In genomic region chr2:71544391-71545285, GRCm38 (mm10) we compare ENCODE assay signal across 8 mouse cellular contexts. TPM values are rescaled to one million over a fixed set of nuclear protein-coding genes. Genes with fewer than 3 reads are reported as not detected.
DNase-seq lines count a peak whose midpoint lies in the region; ATAC-seq lines count a peak whose summit lies in the region.

No protein-coding gene starts in this region.

- H3K4me1 ChIP-seq in heart, embryonic 13.5 days: peaks cover 48% of the 10 kb centered on the region
- peaks cover 40% of the 10 kb centered on the region for H3K4me1 ChIP-seq in liver, embryonic 15.5 days (replicated peaks)

- H3K4me3 ChIP-seq in heart, embryonic 13.5 days: peak overlapping the region; percentile 62
- H3K4me3 ChIP-seq in liver, embryonic 15.5 days (replicated peaks): no peak overlapping the region

- peak overlapping the region; percentile 98 for H3K4me2 ChIP-seq in heart, embryonic 13.5 days
- H3K4me2 ChIP-seq in liver, embryonic 15.5 days: 0 out of 2 replicates have a peak overlapping the region, but pooled peaks have one; percentile 10

- no peak overlapping the region for H3K9ac ChIP-seq in heart, embryonic 13.5 days
- no peak overlapping the region for H3K9ac ChIP-seq in liver, embryonic 15.5 days

- 1% methylated on average over 61 of the region's 61 CpGs for WGBS in heart, embryonic 13.5 days
- WGBS in liver, embryonic 15.5 days (ENCODE audit: insufficient replicate concordance): 2% methylated on average over 61 of the region's 61 CpGs

- ATAC-seq in heart, embryonic 13.5 days (ENCODE audit: extremely low read depth, insufficient number of reproducible peaks, low FRiP score, low TSS enrichment): no peak
- no peak for ATAC-seq in liver, embryonic 15.5 days (ENCODE audit: insufficient read depth)

- DNase-seq in heart, adult 11 months: peak; percentile 88
- DNase-seq in heart, adult 8-10 months (ENCODE audit: low spot score): no peak
- DNase-seq in ES-CJ7 (ENCODE audit: low read depth, low spot score): peak; percentile 55
- DNase-seq in testis, postnatal 14 days (ENCODE audit: low spot score): peak; percentile 29
- DNase-seq in cerebellum, adult 9-11 months: no peak
- DNase-seq in ovary, postnatal 10 days (ENCODE audit: low spot score): no peak

- no peaks in the 10 kb centered on the region for H3K9me3 ChIP-seq in heart, embryonic 13.5 days
- H3K9me3 ChIP-seq in liver, embryonic 15.5 days (replicated peaks): no peaks in the 10 kb centered on the region

- H3K27me3 ChIP-seq in heart, embryonic 13.5 days (replicated peaks): peaks cover 95% of the 10 kb centered on the region
- peaks cover 97% of the 10 kb centered on the region for H3K27me3 ChIP-seq in liver, embryonic 15.5 days

- H3K27ac ChIP-seq in heart, embryonic 13.5 days (replicated peaks): no peak overlapping the region
- no peak overlapping the region for H3K27ac ChIP-seq in liver, embryonic 15.5 days (replicated peaks)

- H3K36me3 ChIP-seq in heart, embryonic 13.5 days: no peaks in the 10 kb centered on the region
- no peaks in the 10 kb centered on the region for H3K36me3 ChIP-seq in liver, embryonic 15.5 days (replicated peaks)

RNA-seq across cellular contexts. Expression of gene Dlx2, which starts 1.9 kb away (rescaled TPM):
- total RNA-seq in heart, adult 8-10 months (2022): not detected
- 0.09 and 0.33 TPM in 2 replicates for polyA plus RNA-seq in heart, embryonic 13.5 days (2015; fragmentation: Nextera tagmentation; extraction: Ambion mirVana)
- polyA plus RNA-seq in liver, embryonic 15.5 days (2015; fragmentation: Nextera tagmentation; extraction: Ambion mirVana): 0.03 TPM in 1 of 2 replicates, not detected in the other

RNA-seq across cellular contexts. Expression of gene Dlx1, which starts 16.7 kb away (rescaled TPM):
- under 1 TPM; 0.20 to 0.78 (median 0.56) TPM for total RNA-seq in heart, adult 8-10 months (2022)
- polyA plus RNA-seq in heart, embryonic 13.5 days (2015; fragmentation: Nextera tagmentation; extraction: Ambion mirVana): 0.29 and 0.60 TPM in 2 replicates
- polyA plus RNA-seq in liver, embryonic 15.5 days (2015; fragmentation: Nextera tagmentation; extraction: Ambion mirVana): 0.05 and 0.17 TPM in 2 replicates

Comparison
In these comparisons a context has a peak if more than half of its experiments do, and no peak if none do; other contexts are left out.
1. DNase-seq: peak in heart, adult 11 months (single experiment), ES-CJ7 (single experiment) and testis, postnatal 14 days (single experiment); none in heart, adult 8-10 months (single experiment), cerebellum, adult 9-11 months (single experiment) and ovary, postnatal 10 days (single experiment).